Comparison of ENCODE assay signal across 8 mouse cellular contexts in genomic region chr4:129575171-129575844, GRCm38 (mm10). TPM values are rescaled to one million over a fixed set of nuclear protein-coding genes. Genes with fewer than 3 reads are reported as not detected.
DNase-seq lines count a peak whose midpoint lies in the region; ATAC-seq and TF ChIP-seq lines count a peak whose summit lies in the region.

No protein-coding gene starts in this region.

- peak; percentile 22 to 39 for DNase-seq in adrenal gland, postnatal 36 days
- no peak for DNase-seq in adrenal gland, postnatal 10 days
- DNase-seq in embryonic facial prominence, embryonic 10.5 days (ENCODE audit: low spot score) = peak; percentile 22
- DNase-seq in urinary bladder, postnatal 36 days (ENCODE audit: low spot score in 2 of 2) = no peak
- no peak for DNase-seq in embryo, embryonic 9.5 days (ENCODE audit: extremely low spot score)
- DNase-seq in cerebellum, postnatal 10 days = no peak

- no peak for TF ChIP-seq CTCF in small intestine, adult 2 months (IDR thresholded peaks at IDR 0.05; ENCODE audit: extremely low read depth, insufficient read length, insufficient replicate concordance, low read depth, low read length)

- H3K36me3 ChIP-seq in embryonic facial prominence, embryonic 10.5 days (replicated peaks) = no peaks in the 10 kb centered on the region
- H3K36me3 ChIP-seq in limb, embryonic 12.5 days = no peaks in the 10 kb centered on the region
- no peaks in the 10 kb centered on the region for H3K36me3 ChIP-seq in small intestine, adult 2 months (ENCODE audit: control insufficient read depth, insufficient read depth, low read length)

- H3K4me2 ChIP-seq in limb, embryonic 12.5 days = no peak overlapping the region

- no peaks in the 10 kb centered on the region for H3K9me3 ChIP-seq in embryonic facial prominence, embryonic 10.5 days
- no peaks in the 10 kb centered on the region for H3K9me3 ChIP-seq in limb, embryonic 12.5 days

- peaks cover 10% of the 10 kb centered on the region; the same call in 1 of the 2 replicates for H3K27me3 ChIP-seq in embryonic facial prominence, embryonic 10.5 days (replicated peaks; ENCODE audit: low read depth, poor library complexity, severe bottlenecking)
- H3K27me3 ChIP-seq in limb, embryonic 12.5 days = no peaks in the 10 kb centered on the region
- no peaks in the 10 kb centered on the region for H3K27me3 ChIP-seq in small intestine, adult 2 months (ENCODE audit: control insufficient read depth, insufficient read depth, low read length)

- peak overlapping the region; percentile 65 for H3K27ac ChIP-seq in embryonic facial prominence, embryonic 10.5 days (replicated peaks)
- peak overlapping the region; percentile 81 for H3K27ac ChIP-seq in limb, embryonic 12.5 days
- peak overlapping the region; percentile 87 for H3K27ac ChIP-seq in small intestine, adult 2 months (ENCODE audit: insufficient read depth, low read depth, low read length)

- H3K9ac ChIP-seq in limb, embryonic 12.5 days (replicated peaks) = no peak overlapping the region

- 58% methylated on average over 7 of the region's 8 CpGs for WGBS in embryonic facial prominence, embryonic 10.5 days
- 33% methylated on average over 7 of the region's 8 CpGs for WGBS in limb, embryonic 12.5 days
- 44% methylated on average over 7 of the region's 8 CpGs for WGBS in small intestine, adult 2 months

- TF ChIP-seq POLR2A in small intestine, adult 2 months (IDR thresholded peaks at IDR 0.05; ENCODE audit: low read depth, low read length) = no peak

- peaks cover 13% of the 10 kb centered on the region for H3K4me1 ChIP-seq in embryonic facial prominence, embryonic 10.5 days
- H3K4me1 ChIP-seq in limb, embryonic 12.5 days (replicated peaks) = peaks cover 11% of the 10 kb centered on the region
- no peaks in the 10 kb centered on the region; the same call in 1 of the 2 replicates for H3K4me1 ChIP-seq in small intestine, adult 2 months (ENCODE audit: control insufficient read depth, insufficient read depth, insufficient read length, low read length)

- peak; percentile 80; the same call in 1 of the 2 replicates for ATAC-seq in limb, embryonic 12.5 days (ENCODE audit: insufficient number of reproducible peaks, insufficient read depth, low FRiP score, low TSS enrichment, low read depth)

- H3K4me3 ChIP-seq in embryonic facial prominence, embryonic 10.5 days = no peak overlapping the region
- H3K4me3 ChIP-seq in limb, embryonic 12.5 days (replicated peaks) = no peak overlapping the region
- peak overlapping the region; percentile 26 for H3K4me3 ChIP-seq in small intestine, adult 2 months (ENCODE audit: low read depth, low read length)

RNA-seq across cellular contexts. Expression of gene Lck, which starts 1.9 kb away (rescaled TPM):
- total RNA-seq in adrenal gland, postnatal 36 days (2021) = 1 to 10 TPM; 2.7 to 5.2 TPM
- total RNA-seq in adrenal gland, postnatal 10 days (2021) = 1 to 10 TPM; 8.1 to 9.8 TPM
- 9.3 and 12.6 TPM in 2 replicates for polyA plus RNA-seq in embryonic facial prominence, embryonic 10.5 days (2016; fragmentation: Nextera tagmentation; extraction: Ambion mirVana)
- 12.4 and 17.0 TPM in 2 replicates for polyA plus RNA-seq in limb, embryonic 12.5 days (2016; fragmentation: Nextera tagmentation; extraction: Ambion mirVana)
- polyA plus RNA-seq in small intestine, adult 2 months (2012; rRNA removed) = 8.3 and 15.0 TPM in 2 replicates

RNA-seq across cellular contexts. Expression of gene Fam167b, which starts 3.0 kb away (rescaled TPM):
- total RNA-seq in adrenal gland, postnatal 36 days (2021) = 10 to 100 TPM; 41.9 to 46.2 TPM
- 10 to 100 TPM; 24.4 to 28.1 TPM for total RNA-seq in adrenal gland, postnatal 10 days (2021)
- polyA plus RNA-seq in embryonic facial prominence, embryonic 10.5 days (2016; fragmentation: Nextera tagmentation; extraction: Ambion mirVana) = 1.9 and 2.0 TPM in 2 replicates
- 3.4 and 4.1 TPM in 2 replicates for polyA plus RNA-seq in limb, embryonic 12.5 days (2016; fragmentation: Nextera tagmentation; extraction: Ambion mirVana)
- polyA plus RNA-seq in small intestine, adult 2 months (2012; rRNA removed) = 0.65 and 1.3 TPM in 2 replicates

RNA-seq across cellular contexts. Expression of gene Eif3i, which starts 25.1 kb away (rescaled TPM):
- total RNA-seq in adrenal gland, postnatal 36 days (2021) = 100 to 1,000 TPM; 187 to 192 TPM
- 100 to 1,000 TPM; 192 to 198 TPM for total RNA-seq in adrenal gland, postnatal 10 days (2021)
- polyA plus RNA-seq in embryonic facial prominence, embryonic 10.5 days (2016; fragmentation: Nextera tagmentation; extraction: Ambion mirVana) = 290 and 302 TPM in 2 replicates
- polyA plus RNA-seq in limb, embryonic 12.5 days (2016; fragmentation: Nextera tagmentation; extraction: Ambion mirVana) = 259 and 264 TPM in 2 replicates
- polyA plus RNA-seq in small intestine, adult 2 months (2012; rRNA removed) = 171 and 202 TPM in 2 replicates

RNA-seq across cellular contexts. Expression of gene Tmem234, which starts 25.2 kb away (rescaled TPM):
- 10 to 100 TPM; 93.0 to 96.7 TPM for total RNA-seq in adrenal gland, postnatal 36 days (2021)
- 10 to 100 TPM; 83.6 to 86.2 TPM for total RNA-seq in adrenal gland, postnatal 10 days (2021)
- 222 and 226 TPM in 2 replicates for polyA plus RNA-seq in embryonic facial prominence, embryonic 10.5 days (2016; fragmentation: Nextera tagmentation; extraction: Ambion mirVana)
- 187 and 190 TPM in 2 replicates for polyA plus RNA-seq in limb, embryonic 12.5 days (2016; fragmentation: Nextera tagmentation; extraction: Ambion mirVana)
- 77.1 and 132 TPM in 2 replicates for polyA plus RNA-seq in small intestine, adult 2 months (2012; rRNA removed)

RNA-seq across cellular contexts. Expression of gene Hdac1, which starts 32.8 kb away (rescaled TPM):
- total RNA-seq in adrenal gland, postnatal 36 days (2021) = 10 to 100 TPM; 49.2 to 59.8 TPM
- total RNA-seq in adrenal gland, postnatal 10 days (2021) = 10 to 100 TPM; 54.5 to 59.1 TPM
- 302 and 304 TPM in 2 replicates for polyA plus RNA-seq in embryonic facial prominence, embryonic 10.5 days (2016; fragmentation: Nextera tagmentation; extraction: Ambion mirVana)
- polyA plus RNA-seq in limb, embryonic 12.5 days (2016; fragmentation: Nextera tagmentation; extraction: Ambion mirVana) = 278 and 292 TPM in 2 replicates
- polyA plus RNA-seq in small intestine, adult 2 months (2012; rRNA removed) = 13.7 and 31.1 TPM in 2 replicates

Comparison
In these comparisons a context has a peak if more than half of its experiments do, and no peak if none do; other contexts are left out.
1. DNase-seq: peak in adrenal gland, postnatal 36 days (2 of 2) and embryonic facial prominence, embryonic 10.5 days (single experiment); none in adrenal gland, postnatal 10 days (single experiment), urinary bladder, postnatal 36 days (0 of 2), embryo, embryonic 9.5 days (single experiment) and cerebellum, postnatal 10 days (0 of 2).
2. Peak in every context shown above with its lines, with median percentiles within 50 percentile points of each other: H3K27ac ChIP-seq.